Mouse (Mus musculus) adrenal gland, adult 18-20 months (tissue): ENCODE results near the gene Farp1. TPM values are rescaled to one million over a fixed set of nuclear protein-coding genes. Genes with fewer than 3 reads are reported as not detected.
"Not testable (repeated sequence)": the region's sequence is repeated elsewhere in the genome, so short reads cannot be mapped to it uniquely, and the experiment has no call there.

Experiments used
- DNase-seq, 2 experiments: peaks; one replicate each; pipeline ENCODE4 v3.0.0; 2021 to 2022; ENCODE audit warnings: low spot score in 2 of 2
- long read RNA-seq, 2 experiments: library from polyadenylated mRNA; stranded (forward); transcript quantifications; one replicate each; pipeline ENCODE4 v2.0.0; 2021
- total RNA-seq, 2 experiments: library from RNA; stranded (reverse); gene quantifications; 1 replicate in 1 of 2; 2 replicates in 1 of 2; pipeline ENCODE4 v1.2.3; 2021

Farp1 gene
- 10 to 100 TPM; 18.3 to 26.6 TPM for total RNA-seq
- long read RNA-seq, experiment 1, full-length matches to known transcripts: 4 of 9 reads
- long read RNA-seq, experiment 1, partial matches to known transcripts: 4 of 9 reads
- long read RNA-seq, experiment 1, other reads (novel, unspliced or antisense): 1 of 9 reads
- long read RNA-seq, experiment 2, full-length matches to known transcripts: 1 of 11 reads
- long read RNA-seq, experiment 2, partial matches to known transcripts: 9 of 11 reads
- long read RNA-seq, experiment 2, other reads (novel, unspliced or antisense): 1 of 11 reads

- peak; percentile 78 to 81 for DNase-seq
These were observed at the start of gene Farp1 for GRCm38 (mm10) chr14:121034973-121035662. Gene Farp1, plus strand, starts transcription at chr14:121035200.

GRCm38 (mm10) chr14:120989126-120989525 lies 45.9 kb upstream of the Farp1 start:
- DNase-seq: no peak

GRCm38 (mm10) chr14:120997686-120998085 lies 37.3 kb upstream of the Farp1 start:
- no peak for DNase-seq

GRCm38 (mm10) chr14:121000561-121001340 lies 34.2 kb upstream of the Farp1 start:
- no peak for DNase-seq

- DNase-seq: no peak
These were observed 29.4 kb upstream of the Farp1 start for GRCm38 (mm10) chr14:121005621-121006020.

- no peak for DNase-seq
These were observed 29.0 kb upstream of the Farp1 start for GRCm38 (mm10) chr14:121006021-121006420.

GRCm38 (mm10) chr14:121015114-121015690 lies 19.8 kb upstream of the Farp1 start:
- DNase-seq: no peak

- DNase-seq: no peak
These were observed 12.6 kb upstream of the Farp1 start for GRCm38 (mm10) chr14:121022403-121022802.

- no peak for DNase-seq
These were observed 9.6 kb upstream of the Farp1 start for GRCm38 (mm10) chr14:121025381-121025780.

- no peak for DNase-seq
These were observed 3.6 kb upstream of the Farp1 start for GRCm38 (mm10) chr14:121031396-121031795.

GRCm38 (mm10) chr14:121034525-121034924 lies 475 bp upstream of the Farp1 start:
- no peak for DNase-seq

GRCm38 (mm10) chr14:121035663-121036473 lies 868 bp downstream of the Farp1 start:
- peak; percentile 46 to 53 for DNase-seq

GRCm38 (mm10) chr14:121036612-121037221 lies 1.7 kb downstream of the Farp1 start:
- DNase-seq: peak in 1 of 2 experiments; percentile 23

- DNase-seq: no peak
These were observed 2.3 kb downstream of the Farp1 start for GRCm38 (mm10) chr14:121037276-121037675.

- no peak for DNase-seq
These were observed 3.7 kb downstream of the Farp1 start for GRCm38 (mm10) chr14:121038676-121039075.

- no peak for DNase-seq
These were observed 9.1 kb downstream of the Farp1 start for GRCm38 (mm10) chr14:121044145-121044544.

- DNase-seq: no peak
These were observed 11.4 kb downstream of the Farp1 start for GRCm38 (mm10) chr14:121046313-121046961.

GRCm38 (mm10) chr14:121047780-121048179 lies 12.8 kb downstream of the Farp1 start:
- DNase-seq: no peak

GRCm38 (mm10) chr14:121051002-121051401 lies 16.0 kb downstream of the Farp1 start:
- not testable (repeated sequence) for DNase-seq
